ENCODE assay signal across 18 mouse cellular contexts in genomic region chr12:87107357-87107977, GRCm38 (mm10). TPM values are rescaled to one million over a fixed set of nuclear protein-coding genes. Genes with fewer than 3 reads are reported as not detected.
DNase-seq lines count a peak whose midpoint lies in the region; ATAC-seq and TF ChIP-seq lines count a peak whose summit lies in the region.
"Had no signal": no experiment of that assay in that cellular context is flagged by ENCODE, and none has a peak within 500 bp of the region (broad histone marks: within the 10 kb centered on the region; RNA-seq: fewer than 3 reads in every experiment).

No protein-coding gene starts in this region.

- no peak overlapping the region for H3K4me2 ChIP-seq in forebrain, postnatal 0 days (ENCODE audit: low read depth)
- no peak overlapping the region for H3K4me2 ChIP-seq in forebrain, embryonic 16.5 days (ENCODE audit: low read length)
- H3K4me2 ChIP-seq in hindbrain, embryonic 15.5 days = no peak overlapping the region
- no peak overlapping the region for H3K4me2 ChIP-seq in neural tube, embryonic 14.5 days (ENCODE audit: low read depth, low read length)
- H3K4me2 ChIP-seq: intestine, embryonic 15.5 days; kidney, embryonic 15.5 days had no signal

- H3K36me3 ChIP-seq in forebrain, postnatal 0 days (ENCODE audit: insufficient read depth) = peaks cover 31% of the 10 kb centered on the region
- no peaks in the 10 kb centered on the region; the same call in 1 of the 2 replicates for H3K36me3 ChIP-seq in forebrain, embryonic 16.5 days (ENCODE audit: control insufficient read depth, insufficient read depth)
- H3K36me3 ChIP-seq in hindbrain, embryonic 15.5 days = peaks cover 13% of the 10 kb centered on the region; the same call in 1 of the 2 replicates
- H3K36me3 ChIP-seq in neural tube, embryonic 14.5 days (ENCODE audit: control insufficient read depth, insufficient read depth, low read length) = 0 out of 2 replicates have a peak, but pooled peaks cover 3% of the 10 kb centered on the region

- peak; percentile 34; the same call in 1 of the 2 replicates for ATAC-seq in forebrain, postnatal 0 days
- no peak for ATAC-seq in forebrain, embryonic 16.5 days
- peak; percentile 50; the same call in 1 of the 2 replicates for ATAC-seq in hindbrain, embryonic 15.5 days (ENCODE audit: low FRiP score, low read depth)
- peak; percentile 24; the same call in 1 of the 2 replicates for ATAC-seq in neural tube, embryonic 14.5 days (ENCODE audit: low read depth)
- ATAC-seq: intestine, embryonic 15.5 days had no signal

- H3K4me1 ChIP-seq in forebrain, postnatal 0 days (ENCODE audit: insufficient read depth) = no peaks in the 10 kb centered on the region
- H3K4me1 ChIP-seq in forebrain, embryonic 16.5 days (replicated peaks; ENCODE audit: control insufficient read depth, insufficient read depth, low read length) = peaks cover under 1% of the 10 kb centered on the region; the same call in 1 of the 2 replicates
- H3K4me1 ChIP-seq in hindbrain, embryonic 15.5 days (replicated peaks) = peaks cover under 1% of the 10 kb centered on the region; the same call in 1 of the 2 replicates
- no peaks in the 10 kb centered on the region for H3K4me1 ChIP-seq in neural tube, embryonic 14.5 days (ENCODE audit: control insufficient read depth, insufficient read depth, low read length)

- H3K27ac ChIP-seq in forebrain, postnatal 0 days (ENCODE audit: low read depth, low read length) = no peak overlapping the region
- H3K27ac ChIP-seq in forebrain, embryonic 16.5 days (ENCODE audit: low read length) = no peak overlapping the region
- H3K27ac ChIP-seq in hindbrain, embryonic 15.5 days (replicated peaks) = no peak overlapping the region
- no peak overlapping the region for H3K27ac ChIP-seq in neural tube, embryonic 14.5 days (ENCODE audit: low read depth, low read length)
- H3K27ac ChIP-seq: heart, embryonic 10.5 days; intestine, embryonic 15.5 days; kidney, embryonic 15.5 days; liver, embryonic 14.5 days had no signal

- no peak for TF ChIP-seq CTCF in forebrain, postnatal 0 days (IDR thresholded peaks at IDR 0.05; ENCODE audit: low read depth)

- DNase-seq in forebrain, postnatal 0 days = no peak
- DNase-seq in retina, embryonic 14.5 days (ENCODE audit: low spot score) = peak; percentile 9
- no peak for DNase-seq in retina, postnatal 1 day
- no peak for DNase-seq in heart, postnatal 10 days
- DNase-seq in kidney, adult 8-10 months = no peak
- DNase-seq: adrenal gland, postnatal 36 days; thymus, postnatal 36 days had no signal

- H3K27me3 ChIP-seq in forebrain, postnatal 0 days (ENCODE audit: insufficient read depth, low read length) = 0 out of 2 replicates have a peak, but pooled peaks cover 3% of the 10 kb centered on the region
- peaks cover 8% of the 10 kb centered on the region for H3K27me3 ChIP-seq in forebrain, embryonic 16.5 days (replicated peaks; ENCODE audit: control insufficient read depth, insufficient read depth, low read length)
- H3K27me3 ChIP-seq in hindbrain, embryonic 15.5 days = 0 out of 2 replicates have a peak, but pooled peaks cover 6% of the 10 kb centered on the region
- H3K27me3 ChIP-seq in neural tube, embryonic 14.5 days (ENCODE audit: control insufficient read depth, insufficient read depth, low read length) = peaks cover 3% of the 10 kb centered on the region; the same call in 1 of the 2 replicates

- H3K9me3 ChIP-seq in forebrain, postnatal 0 days (ENCODE audit: low read length) = no peaks in the 10 kb centered on the region
- no peaks in the 10 kb centered on the region for H3K9me3 ChIP-seq in forebrain, embryonic 16.5 days (ENCODE audit: control insufficient read depth, low read length)
- no peaks in the 10 kb centered on the region for H3K9me3 ChIP-seq in hindbrain, embryonic 15.5 days
- no peaks in the 10 kb centered on the region for H3K9me3 ChIP-seq in neural tube, embryonic 14.5 days (ENCODE audit: control insufficient read depth, low read length)
- H3K9me3 ChIP-seq: heart, embryonic 10.5 days; intestine, embryonic 15.5 days; kidney, embryonic 15.5 days had no signal

- no peak overlapping the region for H3K9ac ChIP-seq in forebrain, postnatal 0 days
- H3K9ac ChIP-seq in forebrain, embryonic 16.5 days (replicated peaks; ENCODE audit: low read depth, low read length) = no peak overlapping the region
- no peak overlapping the region for H3K9ac ChIP-seq in hindbrain, embryonic 15.5 days
- no peak overlapping the region for H3K9ac ChIP-seq in neural tube, embryonic 14.5 days (replicated peaks; ENCODE audit: low read depth, low read length)
- H3K9ac ChIP-seq: intestine, embryonic 15.5 days; kidney, embryonic 15.5 days; liver, embryonic 14.5 days had no signal

- intact Hi-C loops in heart, postnatal 10 days (cut with DNase I) = no loop called here

- no peak overlapping the region for H3K4me3 ChIP-seq in forebrain, postnatal 0 days (ENCODE audit: low read depth, low read length)
- H3K4me3 ChIP-seq in forebrain, embryonic 16.5 days (replicated peaks; ENCODE audit: low read length) = no peak overlapping the region
- H3K4me3 ChIP-seq in hindbrain, embryonic 15.5 days = no peak overlapping the region
- H3K4me3 ChIP-seq in neural tube, embryonic 14.5 days (ENCODE audit: low read depth, low read length) = no peak overlapping the region
- H3K4me3 ChIP-seq: heart, embryonic 10.5 days; intestine, embryonic 15.5 days; kidney, embryonic 15.5 days; myocyte had no signal

- WGBS in forebrain, postnatal 0 days = 19% methylated on average over 3 of the region's 3 CpGs
- WGBS in forebrain, embryonic 16.5 days = 20% methylated on average over 3 of the region's 3 CpGs
- WGBS in hindbrain, embryonic 15.5 days = 29% methylated on average over 3 of the region's 3 CpGs
- WGBS in neural tube, embryonic 14.5 days = 26% methylated on average over 3 of the region's 3 CpGs

RNA-seq across cellular contexts. Expression of gene Ngb, which starts 5.1 kb away (rescaled TPM):
- 9.2 and 9.9 TPM in 2 replicates for total RNA-seq in forebrain, postnatal 0 days (2014; rRNA removed)
- 7.1 and 12.2 TPM in 2 replicates for polyA plus RNA-seq in forebrain, postnatal 0 days (2015; fragmentation: Nextera tagmentation; extraction: Ambion mirVana)
- 2.2 and 3.7 TPM in 2 replicates for polyA plus RNA-seq in forebrain, embryonic 16.5 days (2015; fragmentation: Nextera tagmentation; extraction: Ambion mirVana)
- polyA plus RNA-seq in hindbrain, embryonic 15.5 days (2015; fragmentation: Nextera tagmentation; extraction: Ambion mirVana) = 4.9 TPM in 2 replicates
- 2.3 and 3.6 TPM in 2 replicates for polyA plus RNA-seq in neural tube, embryonic 14.5 days (2014; fragmentation: Nextera tagmentation; extraction: Ambion mirVana)
- total RNA-seq in heart, postnatal 10 days (2021) = under 1 TPM in 1 of 2 experiments, not detected in 1; 0.17 TPM
- total RNA-seq: gastrocnemius, postnatal 4 days; heart, postnatal 25 days; megakaryocyte, adult 5-6 weeks had no signal

RNA-seq across cellular contexts. Expression of gene Gstz1, which starts 39.5 kb away (rescaled TPM):
- total RNA-seq in forebrain, postnatal 0 days (2014; rRNA removed) = 49.3 and 57.6 TPM in 2 replicates
- polyA plus RNA-seq in forebrain, postnatal 0 days (2015; fragmentation: Nextera tagmentation; extraction: Ambion mirVana) = 44.4 and 44.5 TPM in 2 replicates
- 26.8 and 30.0 TPM in 2 replicates for polyA plus RNA-seq in forebrain, embryonic 16.5 days (2015; fragmentation: Nextera tagmentation; extraction: Ambion mirVana)
- polyA plus RNA-seq in hindbrain, embryonic 15.5 days (2015; fragmentation: Nextera tagmentation; extraction: Ambion mirVana) = 29.3 and 30.0 TPM in 2 replicates
- 33.0 and 39.2 TPM in 2 replicates for polyA plus RNA-seq in neural tube, embryonic 14.5 days (2014; fragmentation: Nextera tagmentation; extraction: Ambion mirVana)
- total RNA-seq in heart, postnatal 10 days (2021) = 10 to 100 TPM; 49.0 to 51.5 TPM

RNA-seq across cellular contexts. Expression of gene Pomt2, which starts 40.3 kb away (rescaled TPM):
- 23.3 and 32.5 TPM in 2 replicates for total RNA-seq in forebrain, postnatal 0 days (2014; rRNA removed)
- polyA plus RNA-seq in forebrain, postnatal 0 days (2015; fragmentation: Nextera tagmentation; extraction: Ambion mirVana) = 9.0 and 10.8 TPM in 2 replicates
- 12.7 and 13.4 TPM in 2 replicates for polyA plus RNA-seq in forebrain, embryonic 16.5 days (2015; fragmentation: Nextera tagmentation; extraction: Ambion mirVana)
- polyA plus RNA-seq in hindbrain, embryonic 15.5 days (2015; fragmentation: Nextera tagmentation; extraction: Ambion mirVana) = 14.7 and 14.8 TPM in 2 replicates
- 14.4 and 16.9 TPM in 2 replicates for polyA plus RNA-seq in neural tube, embryonic 14.5 days (2014; fragmentation: Nextera tagmentation; extraction: Ambion mirVana)
- 10 to 100 TPM; 11.5 to 12.4 TPM for total RNA-seq in heart, postnatal 10 days (2021)
